1 mouse cellular context compared by ENCODE assay signal in the genomic region with DNA sequence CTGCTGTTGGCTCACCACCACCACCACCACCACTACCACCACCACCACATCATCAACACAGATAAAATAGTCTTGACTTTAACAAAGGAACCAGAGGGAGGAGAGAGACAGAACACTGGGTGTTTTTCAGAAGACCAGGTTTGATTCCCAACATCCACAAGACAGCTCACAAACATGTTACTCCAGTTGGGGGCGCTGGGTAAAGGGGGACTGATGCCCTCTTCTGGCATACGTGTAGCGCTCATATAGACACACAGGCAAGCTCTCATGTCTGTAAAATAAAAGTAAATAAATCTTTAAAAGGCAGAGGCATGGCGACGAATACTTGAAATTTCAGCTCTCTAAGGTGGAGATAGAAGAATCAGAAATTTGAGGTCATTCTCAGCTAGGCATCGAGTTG.
TF ChIP-seq lines count a peak whose summit lies in the region.

No protein-coding gene starts in this region.

TF ChIP-seq in CH12.LX, 34 proteins besides CTCF, POLR2A, EP300 and RAD21:
- TF ChIP-seq SMC3 (IDR thresholded peaks at IDR 0.05; ENCODE audit: low read depth, low read length) (peak; percentile 40), USF2 (conservative IDR thresholded peaks at IDR 0.05; ENCODE audit: low read depth, low read length) (no peak)
